Mouse (Mus musculus): ENCODE results near the gene Reln.

Reln gene

DNA sequence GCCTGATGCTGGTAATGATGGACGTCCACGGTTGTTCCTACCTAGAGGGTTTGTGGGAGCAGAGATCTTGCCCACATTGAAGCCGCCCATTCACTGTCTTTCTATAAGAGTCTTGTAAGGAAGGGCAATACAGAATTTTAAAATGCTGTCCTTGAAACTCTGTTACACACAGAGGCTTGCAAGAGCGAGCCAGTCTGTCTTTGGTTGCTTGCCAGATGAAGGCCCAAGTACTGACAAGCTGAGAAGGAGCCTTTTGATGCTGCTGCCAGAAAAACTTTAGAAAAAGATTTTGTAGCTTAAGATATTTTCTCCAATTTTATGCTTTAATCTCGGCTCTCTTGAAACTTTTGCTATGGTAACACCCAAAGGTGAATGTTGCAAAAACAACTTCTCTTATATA is 356.8 kb downstream of the Reln start:
- DNase-seq, result no peak

DNA sequence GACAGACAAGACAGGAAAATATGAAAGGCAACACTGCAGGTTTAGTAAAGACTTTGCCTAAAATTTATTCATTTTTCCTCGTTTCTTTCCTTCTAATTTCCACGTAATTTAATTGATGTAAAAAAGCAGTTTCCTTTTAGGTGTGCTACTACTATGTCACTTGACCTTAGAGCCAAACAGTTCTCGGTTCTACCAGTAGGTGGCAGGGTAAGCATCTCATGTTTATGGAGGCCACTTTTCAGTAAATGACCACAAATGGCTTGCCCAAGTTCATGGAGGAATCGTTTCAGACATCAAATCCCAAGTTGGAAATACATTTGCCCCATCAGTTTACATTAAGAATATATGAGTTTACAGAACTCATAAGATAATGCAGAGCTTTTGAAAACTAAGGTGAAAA is 358.2 kb downstream of the Reln start:
- DNase-seq, result peak; percentile 74 to 87

DNA sequence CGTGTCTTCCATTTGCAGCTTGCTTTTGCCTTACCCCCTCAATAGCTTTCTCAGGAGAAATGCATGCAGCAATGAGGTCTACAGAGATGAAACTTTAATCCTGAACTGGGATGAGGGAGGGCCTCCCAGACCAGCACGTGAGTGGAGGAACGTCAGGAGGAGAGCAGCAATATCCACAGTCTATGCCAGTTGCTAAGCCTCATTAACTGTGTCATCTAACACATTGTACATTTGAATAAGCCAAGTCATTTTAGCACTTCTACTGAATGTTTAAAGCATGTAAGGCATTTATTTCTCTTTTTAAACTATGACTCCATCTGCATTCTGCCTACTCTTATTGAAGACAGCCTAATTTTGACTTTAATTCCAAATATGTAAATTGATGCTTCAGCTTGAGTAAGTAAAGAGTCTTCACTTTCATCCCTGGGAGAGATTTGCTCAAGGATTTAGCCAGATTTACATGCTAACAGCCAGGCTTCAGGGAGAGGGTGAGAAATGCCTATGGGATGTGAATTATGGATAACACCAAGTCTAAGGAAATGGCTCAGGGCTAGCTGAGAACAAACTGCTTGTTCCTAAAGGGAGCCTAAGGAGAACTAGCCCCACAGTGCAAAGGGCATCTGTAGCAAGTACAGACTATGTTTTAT is 361.4 kb downstream of the Reln start:
- DNase-seq, result no peak

DNA sequence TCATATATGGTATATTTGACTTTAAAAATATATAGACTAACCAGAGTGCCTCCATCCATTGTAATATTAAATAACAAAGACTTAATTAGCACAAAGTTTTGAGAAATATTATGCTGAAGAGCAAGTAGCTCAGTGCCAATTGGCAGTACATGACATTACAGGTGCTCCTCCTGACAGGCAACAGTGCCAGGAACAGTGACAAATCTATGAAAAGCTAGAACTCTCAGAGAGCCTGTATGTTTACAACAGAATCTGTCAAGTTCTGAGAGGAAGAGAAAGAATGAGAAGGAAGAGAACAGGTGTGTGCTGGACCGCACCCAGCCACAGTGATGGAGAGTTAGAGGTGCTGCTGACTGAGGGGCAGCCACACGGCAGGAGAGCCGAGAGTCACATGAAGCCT is 363.3 kb downstream of the Reln start:
- DNase-seq, result peak; percentile 37 to 39

DNA sequence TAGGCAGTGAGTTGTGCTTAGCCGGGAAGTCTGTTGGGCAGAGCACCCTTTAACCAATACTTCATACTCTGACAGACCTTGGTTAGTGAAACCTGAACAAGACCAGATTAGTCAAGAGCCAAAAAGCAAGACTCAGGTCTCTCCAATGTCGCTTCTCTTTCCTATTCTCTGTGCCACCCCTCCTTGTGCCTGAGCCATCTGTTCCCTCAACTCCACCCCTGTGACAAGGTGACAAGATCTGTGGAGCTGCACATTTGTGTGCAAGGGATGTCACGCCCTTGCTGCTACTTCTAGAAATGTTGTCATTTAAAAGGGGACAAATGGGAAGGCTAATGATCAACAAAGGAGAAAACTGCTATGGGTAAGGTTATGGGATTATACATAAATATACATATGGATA is 364.0 kb downstream of the Reln start:
- DNase-seq, result peak; percentile 44 to 51

DNA sequence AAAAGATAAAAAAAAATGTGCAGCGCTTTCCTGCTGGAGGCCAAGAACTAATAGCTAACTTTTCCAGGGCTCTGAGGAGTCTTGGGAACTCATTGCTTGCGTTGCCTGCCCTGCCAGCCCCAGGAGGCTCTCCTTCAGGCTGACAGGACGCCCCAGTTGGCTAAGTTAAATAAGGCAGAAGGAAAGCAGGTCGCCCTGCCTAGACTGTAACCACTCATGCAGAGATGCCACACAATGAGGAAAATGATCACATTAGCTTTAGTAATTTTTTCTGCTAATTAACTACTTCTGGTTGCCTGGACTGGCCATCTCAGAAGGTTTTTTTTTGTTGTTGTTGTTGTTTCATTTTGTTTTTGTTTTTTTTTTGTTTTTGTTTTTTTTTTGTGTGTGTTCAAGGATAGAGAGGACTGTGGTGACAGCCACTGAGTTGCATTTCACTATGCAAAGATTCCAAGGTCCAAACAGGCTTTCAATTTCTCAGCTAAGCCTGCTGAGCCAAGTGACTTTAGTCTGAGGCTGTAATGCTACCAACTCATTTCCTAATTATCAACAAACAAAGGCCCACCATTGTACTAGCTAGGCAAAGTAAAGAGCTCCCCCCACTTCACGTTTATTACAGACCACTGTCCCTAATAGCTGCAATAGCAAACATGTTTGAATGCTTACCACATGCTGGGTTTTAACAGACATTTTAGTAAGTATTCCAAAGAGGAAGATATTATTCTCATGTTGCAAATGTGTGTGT is 371.1 kb downstream of the Reln start:
- DNase-seq, result no peak

DNA sequence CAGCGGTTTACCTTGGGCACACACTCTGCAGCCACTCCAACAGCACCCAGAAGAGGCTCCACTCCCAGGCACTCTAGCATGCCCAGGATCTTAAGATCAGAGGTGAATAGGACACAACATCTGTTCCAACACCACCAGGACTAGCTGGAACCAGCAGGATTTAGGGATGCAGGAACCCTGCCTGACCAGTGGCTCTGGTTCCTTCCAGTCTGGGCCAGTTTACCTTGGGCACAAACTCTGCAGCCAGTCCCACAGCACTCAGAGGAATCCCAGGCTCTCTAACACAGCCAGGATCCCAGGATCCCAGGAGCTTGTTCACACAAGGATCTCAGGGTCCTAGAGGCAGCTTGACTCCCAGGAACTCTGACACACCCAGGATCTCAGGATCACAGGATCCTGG is 382.7 kb downstream of the Reln start:
- no peak for DNase-seq

DNA sequence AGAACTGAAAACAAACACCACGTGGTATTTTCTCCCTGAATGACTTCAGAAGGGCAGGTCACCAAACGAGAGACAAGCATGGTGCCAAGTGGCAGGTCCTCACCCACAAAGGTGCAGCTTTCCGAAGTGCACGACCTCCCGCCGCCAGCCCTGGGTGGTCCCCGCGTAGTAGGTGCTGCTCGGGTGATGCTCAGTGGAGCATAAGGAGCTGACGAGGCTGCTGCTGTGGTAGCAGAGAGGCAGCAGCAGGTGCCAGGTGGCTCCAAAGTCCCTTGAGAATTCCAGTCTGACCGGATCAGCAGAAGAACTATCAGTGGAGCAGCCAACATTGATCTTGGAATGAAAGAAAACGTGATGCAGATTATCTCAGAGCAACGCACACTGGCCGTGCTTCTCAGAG is 384.4 kb downstream of the Reln start:
- DNase-seq, result peak in 1 of 2 experiments; percentile 38

DNA sequence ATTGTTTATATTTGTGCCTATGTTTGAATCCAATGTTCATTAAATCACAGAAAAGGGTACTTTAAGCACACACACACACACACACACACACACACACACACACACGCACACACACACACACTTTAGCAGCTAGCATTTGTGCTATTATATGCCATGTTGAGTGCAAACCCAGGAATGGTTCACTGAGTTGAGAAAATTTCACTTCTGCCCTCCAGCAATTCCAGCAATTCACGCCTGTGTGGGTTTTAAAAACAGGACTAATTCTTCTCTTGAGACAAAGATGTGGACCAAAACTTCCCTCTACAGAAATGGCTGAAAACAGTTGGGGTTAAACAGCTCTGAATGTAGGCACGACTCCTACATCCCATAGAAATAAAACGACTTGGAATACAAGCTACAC is 386.9 kb downstream of the Reln start:
- no peak for DNase-seq

DNA sequence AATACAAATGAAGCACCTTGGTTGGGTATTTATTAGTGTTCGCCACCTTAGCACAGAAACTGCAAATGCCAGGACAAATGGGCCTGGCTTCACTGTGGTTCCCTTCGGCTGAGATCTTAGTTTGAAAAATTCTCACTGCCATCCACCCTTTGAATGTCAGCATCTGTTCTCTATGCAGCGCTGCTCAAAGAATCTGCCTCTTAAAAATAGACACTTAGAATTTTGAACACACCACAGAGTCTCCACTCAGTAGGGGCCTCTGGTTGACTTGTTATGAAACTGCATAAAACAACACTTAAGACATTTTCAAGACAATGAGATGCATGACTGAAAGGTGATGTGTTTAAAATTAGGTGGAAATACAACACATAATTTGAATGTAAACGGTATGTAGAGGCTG is 387.4 kb downstream of the Reln start:
- DNase-seq, result no peak

DNA sequence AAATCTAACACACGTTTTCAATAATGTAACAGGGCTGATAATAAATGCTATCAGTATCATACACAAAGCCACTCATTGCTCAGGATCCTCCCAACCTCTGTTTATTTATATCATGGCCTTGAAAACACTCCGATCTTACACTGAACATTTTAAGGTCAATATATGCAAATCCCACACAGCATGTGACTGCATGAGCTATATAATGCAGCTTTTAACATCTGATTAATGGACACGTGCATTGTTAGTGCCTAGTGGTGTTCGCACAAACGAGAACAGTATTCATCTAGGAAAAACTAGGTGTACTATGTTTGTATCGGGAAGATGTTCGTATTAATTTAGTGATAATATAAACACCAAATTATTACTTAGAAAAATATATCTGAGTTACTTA is 395.0 kb downstream of the Reln start:
- no peak for DNase-seq

DNA sequence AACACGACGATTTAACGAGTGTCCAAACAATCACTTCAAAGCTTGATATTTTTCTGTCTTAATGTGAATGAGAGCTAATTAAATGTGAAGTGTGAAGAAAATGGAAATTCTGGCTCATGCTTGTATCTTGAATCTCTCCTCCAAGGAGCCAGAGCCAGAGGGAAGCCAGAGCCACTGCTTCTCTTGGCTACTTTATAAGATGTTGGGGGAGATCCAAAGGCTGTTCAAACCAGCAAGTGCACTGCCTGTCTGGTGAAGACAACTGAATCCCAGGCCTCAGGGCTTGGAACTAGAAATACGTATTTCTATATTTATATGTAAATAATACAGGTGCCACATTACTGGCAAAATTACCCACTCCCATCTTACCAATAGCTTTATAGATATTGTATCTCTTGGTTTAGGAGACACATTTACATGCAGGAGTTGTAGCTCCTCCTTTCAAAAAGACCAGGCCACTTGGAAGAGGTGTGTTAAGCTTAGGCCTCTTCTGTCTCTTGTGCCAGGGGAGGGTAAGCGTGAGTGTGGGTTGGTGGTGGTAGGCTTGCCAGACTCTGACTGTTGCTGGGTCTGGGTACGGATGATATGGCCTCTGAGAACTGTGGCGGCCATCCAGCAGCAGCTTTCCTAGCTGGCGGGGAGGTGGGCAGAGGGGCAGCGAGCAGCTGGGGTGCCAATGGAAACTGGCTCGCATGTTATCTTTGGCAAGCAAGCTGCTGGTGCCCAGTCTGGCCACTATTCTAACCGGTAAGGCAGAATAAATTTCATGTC is 395.6 kb downstream of the Reln start:
- DNase-seq, result peak; percentile 76 to 85

DNA sequence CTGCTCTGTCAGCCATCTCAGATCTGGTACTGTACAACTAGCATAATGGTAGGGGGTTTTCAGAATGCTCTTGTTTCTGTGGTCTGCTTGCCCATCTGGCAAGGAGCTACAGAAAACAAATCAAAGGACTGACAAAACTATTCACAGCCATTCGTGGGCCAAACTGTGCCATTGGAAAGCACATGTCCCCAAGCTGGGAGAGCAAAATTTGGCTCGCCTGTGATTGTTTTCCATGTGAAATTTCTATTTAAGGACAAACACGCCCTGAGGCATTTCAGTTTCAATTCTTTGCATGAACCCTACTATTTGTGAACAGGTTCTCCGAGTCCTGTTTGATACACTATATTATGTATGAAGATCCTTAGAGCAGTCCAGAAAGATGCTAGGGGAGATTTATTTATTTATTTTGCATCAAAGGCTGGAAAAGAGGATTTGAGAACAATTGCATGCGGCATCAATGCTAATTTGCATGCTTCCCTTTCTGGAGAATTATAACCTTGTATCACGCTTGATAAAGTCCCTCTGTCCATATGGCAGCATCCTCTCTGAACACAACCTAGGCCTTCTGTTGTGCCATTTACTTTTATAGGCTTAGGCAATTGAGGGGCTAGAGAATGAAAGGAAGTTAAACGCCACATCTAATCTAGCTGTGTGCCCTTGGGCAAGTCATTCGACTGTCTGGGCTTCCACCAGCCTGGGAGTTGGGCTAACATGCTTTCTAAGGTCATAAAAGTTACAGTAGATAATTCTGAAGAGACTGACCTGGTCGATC is 396.7 kb downstream of the Reln start:
- peak in 1 of 2 experiments; percentile 24 for DNase-seq

DNA sequence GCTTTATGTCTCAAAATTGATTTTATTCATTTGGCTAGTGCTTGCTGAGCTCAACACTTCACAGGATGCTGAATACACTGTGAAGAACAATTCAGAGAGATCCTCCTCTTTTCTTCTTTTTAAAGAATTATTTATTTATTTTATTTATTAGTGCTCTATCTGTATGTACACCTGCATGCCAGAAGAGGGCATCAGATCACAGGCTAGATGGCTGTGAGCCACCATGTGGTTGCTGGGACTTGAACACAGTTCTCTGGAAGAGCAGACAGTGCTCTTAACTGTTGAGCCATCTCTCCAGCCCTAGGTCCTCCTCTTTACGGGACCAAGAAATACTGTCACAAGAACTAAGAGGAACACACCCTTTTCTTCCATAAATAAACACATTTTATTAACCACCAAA is 399.9 kb downstream of the Reln start:
- peak in 1 of 2 experiments; percentile 41 for DNase-seq

DNA sequence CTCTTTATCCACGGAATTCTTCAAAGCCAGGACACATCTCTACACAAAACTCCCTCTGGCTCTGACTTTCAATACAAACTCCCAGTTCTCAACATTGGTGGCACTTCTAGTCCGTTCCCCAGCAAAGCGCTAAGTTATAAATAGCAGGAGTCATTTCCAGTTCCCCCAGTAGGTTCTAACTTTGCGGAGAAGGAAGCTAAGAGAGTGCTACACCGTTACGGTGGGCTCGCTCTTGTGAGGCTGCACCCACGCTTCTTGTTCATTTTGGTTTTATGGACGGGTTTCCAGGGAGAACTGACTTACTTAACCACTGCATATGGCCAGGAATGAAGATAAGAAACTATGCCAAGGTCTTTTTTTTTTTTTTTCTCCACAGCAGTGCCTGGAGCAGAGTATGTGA is 405.1 kb downstream of the Reln start:
- DNase-seq, result no peak

DNA sequence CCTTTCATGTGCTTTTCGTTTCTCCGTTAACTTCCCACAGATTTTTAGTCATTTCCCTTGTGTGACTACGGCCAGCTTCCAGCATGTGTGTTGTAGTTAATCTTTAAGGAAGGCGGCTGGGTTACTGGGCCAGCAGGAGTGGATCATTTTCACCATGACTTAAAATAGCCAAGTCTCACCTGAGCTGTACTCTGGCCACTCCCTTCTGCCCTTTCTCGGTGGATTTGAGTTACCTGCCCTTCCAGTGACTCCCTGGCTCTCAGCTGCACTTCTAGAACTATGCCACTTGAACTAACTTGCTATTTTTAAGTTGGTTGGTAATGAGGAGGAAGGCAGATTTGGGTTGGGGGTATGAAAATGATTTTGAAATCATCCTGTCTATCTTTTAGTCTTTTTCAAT is 406.4 kb downstream of the Reln start:
- DNase-seq, result no peak

DNA sequence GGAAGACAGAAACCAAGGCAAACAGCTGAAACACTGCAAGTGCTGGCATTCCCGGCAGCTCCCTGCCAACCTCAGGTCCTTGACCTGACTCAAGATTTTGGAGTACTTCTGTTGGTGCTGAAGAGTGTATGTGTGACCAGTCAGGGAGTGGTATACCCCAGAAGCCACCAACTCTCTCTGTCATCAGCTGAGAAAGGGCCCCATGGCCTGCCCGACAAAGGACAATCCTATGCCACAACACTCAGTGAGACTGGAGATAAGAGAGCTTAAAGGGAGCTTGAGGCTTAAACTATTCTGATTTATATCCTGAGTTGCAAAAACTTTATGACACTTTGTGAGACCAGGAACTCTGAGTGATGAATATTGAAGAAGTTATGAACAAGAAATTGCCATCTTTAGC is 407.9 kb downstream of the Reln start:
- DNase-seq, result no peak

DNA sequence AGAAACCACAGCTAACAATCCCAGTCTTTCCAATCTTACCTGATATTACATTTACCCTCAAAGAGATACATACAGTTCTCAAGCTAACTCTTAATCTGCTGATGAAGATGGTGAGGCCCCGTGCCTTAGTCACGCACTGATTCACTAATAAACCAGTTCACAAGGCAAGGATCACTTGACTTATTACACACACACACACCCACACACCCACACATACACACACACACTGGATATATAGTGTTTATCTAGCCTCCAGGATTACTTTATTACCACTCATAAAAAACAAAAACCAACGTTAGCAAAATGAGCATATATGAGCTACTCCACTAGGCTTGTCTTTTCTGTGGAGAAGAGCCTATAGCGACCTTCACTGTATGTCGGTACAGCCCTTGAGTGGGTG is 408.4 kb downstream of the Reln start:
- no peak for DNase-seq

DNA sequence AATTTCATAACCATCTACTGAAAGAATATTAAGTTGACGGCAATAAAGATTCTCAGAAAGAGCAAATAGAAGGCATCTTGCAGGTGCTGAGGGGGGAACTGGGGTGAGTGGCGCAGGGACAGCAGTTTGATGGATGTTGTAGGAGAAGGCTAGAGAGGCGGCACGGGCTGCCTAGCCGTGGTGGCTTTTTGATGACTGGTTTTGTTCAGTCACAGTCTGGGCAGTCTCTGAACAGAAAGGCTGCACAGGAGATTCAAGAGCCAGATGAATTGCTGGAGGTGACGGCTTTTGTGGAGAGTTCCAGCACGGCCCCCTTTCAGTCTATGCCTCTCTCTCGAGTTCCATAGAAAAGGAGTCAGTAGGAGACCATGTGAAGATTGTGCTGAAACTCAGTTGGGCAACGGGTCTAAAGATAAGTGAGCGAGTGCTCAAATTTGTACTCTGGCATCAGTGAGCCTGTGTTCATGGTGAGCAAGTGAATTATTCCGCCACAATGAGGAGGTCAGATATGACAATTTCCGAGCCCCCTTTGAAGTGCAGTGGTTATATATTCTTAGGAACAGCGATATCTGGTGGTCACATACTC is 409.6 kb downstream of the Reln start:
- DNase-seq, result peak in 1 of 2 experiments; percentile 32

DNA sequence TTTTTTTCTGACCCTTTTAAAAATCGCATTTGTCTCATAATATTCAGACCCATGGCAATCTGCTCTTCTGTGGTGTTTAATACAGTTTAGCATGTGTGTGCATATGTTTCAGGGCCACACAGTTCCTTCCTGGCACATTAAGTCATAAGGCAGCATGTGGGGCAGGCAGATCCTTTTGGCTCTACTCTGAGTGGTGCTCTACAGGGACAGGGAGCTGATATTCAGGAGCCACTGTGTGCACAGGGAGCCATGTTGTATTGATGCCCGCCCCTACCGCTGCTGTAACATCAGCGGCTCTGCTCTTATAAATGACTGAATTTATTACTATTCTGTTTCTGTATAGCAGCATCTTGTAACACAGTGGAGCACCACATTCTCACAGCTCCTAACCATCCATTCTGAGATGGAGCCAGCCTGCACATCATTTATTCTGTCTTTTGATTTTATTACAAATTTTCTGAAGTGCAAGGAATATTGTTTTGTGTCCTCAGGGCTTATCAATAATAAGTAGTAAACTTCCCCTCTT is 410.3 kb downstream of the Reln start:
- DNase-seq, result peak; percentile 40 to 52

DNA sequence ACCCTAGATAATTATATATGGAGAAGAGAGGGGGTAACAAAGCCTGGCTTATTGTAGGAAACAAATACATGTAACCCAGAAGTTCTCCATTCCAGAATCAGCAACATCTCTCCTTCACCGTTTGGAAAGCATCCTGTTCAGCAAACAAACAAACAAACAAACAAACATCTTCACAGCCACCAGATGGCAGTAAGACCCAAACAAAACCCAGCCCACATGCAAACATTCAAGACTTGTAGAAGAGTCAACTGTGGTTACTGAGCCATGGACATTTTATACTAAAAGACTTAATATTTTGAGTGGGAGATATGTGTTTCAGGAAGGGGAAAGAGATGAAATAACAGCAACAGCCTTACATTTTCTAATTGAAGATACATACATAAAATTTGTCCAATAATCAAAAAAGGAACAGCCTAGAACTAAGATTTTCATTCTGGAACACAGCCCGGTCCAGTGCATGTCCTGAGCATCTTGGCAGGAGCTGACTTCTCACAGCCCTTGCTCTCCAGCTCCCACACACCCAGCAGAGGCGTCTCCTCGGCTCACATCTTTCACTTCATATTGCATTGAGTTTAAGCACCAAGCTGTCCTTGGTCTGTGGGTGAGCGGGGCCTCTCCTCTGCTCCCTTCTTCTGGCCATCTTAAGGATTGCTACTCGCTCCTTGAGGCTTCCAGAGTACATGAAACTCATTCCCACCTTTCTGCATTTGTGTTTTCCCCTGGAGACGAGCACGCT is 411.0 kb downstream of the Reln start:
- DNase-seq, result peak; percentile 44 to 64

DNA sequence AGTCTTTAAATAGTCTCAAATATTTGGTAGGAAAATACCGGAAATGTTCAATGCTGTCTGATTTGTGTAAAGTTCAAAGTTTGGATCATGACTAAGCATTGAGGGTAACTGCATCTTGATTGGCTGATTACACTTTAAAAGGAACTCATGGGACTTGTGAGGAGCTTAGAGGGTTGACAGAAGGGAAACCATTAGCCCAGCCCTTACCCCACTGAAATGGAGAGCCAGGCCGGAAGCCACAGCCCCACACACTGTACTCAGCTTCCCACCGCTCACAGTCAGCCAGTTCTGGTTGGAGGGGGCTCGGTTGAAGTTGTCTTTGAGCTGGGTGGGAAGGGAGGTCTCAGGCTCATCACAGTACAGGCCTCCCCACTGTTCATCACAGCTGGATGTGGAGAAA is 413.4 kb downstream of the Reln start:
- no peak for DNase-seq
